Mouse (Mus musculus) adrenal gland, adult 18-20 months (tissue): ENCODE data around the gene Tomm5. TPM values are rescaled to one million over a fixed set of nuclear protein-coding genes. Genes with fewer than 3 reads are reported as not detected.
"Not testable (repeated sequence)": the region's sequence is repeated elsewhere in the genome, so short reads cannot be mapped to it uniquely, and the experiment has no call there.

Experiments used
- DNase-seq, 2 experiments: peaks; one replicate each; pipeline ENCODE4 v3.0.0; 2021 to 2022; ENCODE audit warnings: low spot score in 2 of 2
- long read RNA-seq, 2 experiments: library from polyadenylated mRNA; stranded (forward); transcript quantifications; one replicate each; pipeline ENCODE4 v2.0.0; 2021
- total RNA-seq, 2 experiments: library from RNA; stranded (reverse); gene quantifications; 1 replicate in 1 of 2; 2 replicates in 1 of 2; pipeline ENCODE4 v1.2.3; 2021

Gene Tomm5
- total RNA-seq: 100 to 1,000 TPM in 1 of 2 experiments, 10 to 100 TPM in 1; 86.0 to 103 TPM
- long read RNA-seq, experiment 1, transcript Tomm5-204 (2 exons, 639 nt): major isoform, 21 of 24 reads
- long read RNA-seq, experiment 1, partial matches to known transcripts: 0 of 24 reads
- long read RNA-seq, experiment 1, other reads (novel, unspliced or antisense): 1 of 24 reads
- long read RNA-seq, experiment 2, transcript Tomm5-204 (2 exons, 639 nt): major isoform, 92 of 98 reads
- long read RNA-seq, experiment 2, partial matches to known transcripts: 2 of 98 reads
- long read RNA-seq, experiment 2, other reads (novel, unspliced or antisense): 1 of 98 reads

GRCm38 (mm10) chr4:45107601-45108277 lies at the start of gene Tomm5:
TSS of gene Tomm5 (minus strand) at chr4:45108114.
- DNase-seq: peak; percentile 76 to 78

GRCm38 (mm10) chr4:45156433-45156832 lies 48.5 kb upstream of the Tomm5 start:
- DNase-seq: no peak

DNA sequence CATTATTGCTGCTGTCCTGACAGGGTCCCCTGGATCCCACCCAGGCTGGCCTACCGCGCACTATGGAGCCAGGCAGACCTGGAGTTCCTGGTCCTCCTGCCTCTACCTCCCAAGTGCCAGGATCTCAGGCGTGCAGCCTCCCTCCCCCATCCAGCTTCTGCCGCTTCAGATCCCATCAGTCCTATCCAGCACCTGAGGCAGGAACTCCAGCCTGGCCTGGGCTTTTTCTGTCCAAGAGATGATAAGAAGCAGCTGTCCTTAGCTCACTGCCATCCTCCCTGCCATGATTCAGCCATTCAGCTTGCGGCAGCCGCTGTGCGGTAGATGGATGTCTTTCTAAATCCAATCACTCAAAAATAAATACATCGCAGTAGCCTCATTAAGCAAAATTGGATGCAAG lies 35.1 kb upstream of the Tomm5 start:
- DNase-seq: no peak

DNA sequence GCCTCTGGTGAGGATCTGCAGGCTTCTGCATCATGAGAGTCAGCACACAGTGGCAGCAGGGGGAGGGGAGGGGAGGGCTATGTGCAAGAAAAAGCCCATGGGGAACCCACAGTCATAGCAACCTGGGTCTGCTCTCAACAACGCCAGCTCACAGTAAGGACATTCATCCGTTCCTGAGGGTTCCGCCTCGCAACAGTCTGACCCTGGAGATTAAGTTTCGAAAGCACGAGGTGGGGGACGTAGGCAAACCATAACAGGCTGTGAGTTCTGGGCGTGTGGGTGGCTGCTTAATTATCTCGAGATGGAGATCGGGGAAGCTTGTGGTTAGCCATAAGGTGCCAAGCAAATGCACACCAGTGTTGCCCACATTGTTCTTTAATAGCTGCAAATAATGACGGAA lies 34.5 kb upstream of the Tomm5 start:
- no peak for DNase-seq

- DNase-seq: no peak
Measured at GRCm38 (mm10) chr4:45141835-45142234, 33.9 kb upstream of the Tomm5 start.

- DNase-seq: no peak
Measured at GRCm38 (mm10) chr4:45137636-45138035, 29.7 kb upstream of the Tomm5 start.

DNA sequence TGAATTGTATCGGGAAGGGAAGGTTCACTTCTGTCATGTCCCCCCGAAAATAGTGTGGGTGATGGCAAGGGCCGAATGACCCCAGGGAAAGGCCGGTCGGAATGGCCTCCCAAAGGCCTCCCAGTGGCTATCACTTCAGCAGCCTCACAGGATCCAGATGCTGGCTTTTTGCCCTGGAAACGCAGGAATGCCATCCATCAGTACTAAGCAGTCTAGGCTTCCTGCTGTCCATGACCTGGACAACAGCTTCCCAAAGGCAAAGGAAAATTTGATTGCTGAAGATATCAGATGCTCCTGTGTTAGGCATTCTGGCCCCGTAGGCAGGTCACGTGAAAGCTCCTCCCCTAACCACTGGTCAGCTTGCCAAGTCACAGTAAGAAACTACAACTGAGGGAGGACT lies 26.6 kb upstream of the Tomm5 start:
- DNase-seq: peak in 1 of 2 experiments; percentile 10

DNA sequence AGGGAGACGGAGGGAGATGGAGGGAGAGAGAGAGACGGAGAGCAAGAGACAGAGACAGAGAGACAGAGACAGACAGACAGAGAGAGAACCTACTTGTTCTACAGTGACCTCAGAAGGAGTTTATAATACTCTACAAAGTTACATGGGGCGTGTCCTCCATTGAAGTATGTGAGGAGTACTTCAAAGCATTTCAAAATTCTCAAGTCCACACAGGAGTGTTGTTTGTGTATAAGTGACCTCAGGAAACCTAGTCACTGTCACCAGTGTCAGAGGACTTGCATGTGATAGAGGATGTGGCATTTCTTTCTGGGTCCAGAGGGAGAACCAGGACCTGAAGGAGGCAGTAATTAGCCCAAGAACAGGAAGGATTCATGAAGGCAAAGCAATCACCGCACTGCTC lies 23.1 kb upstream of the Tomm5 start:
- DNase-seq: no peak

DNA sequence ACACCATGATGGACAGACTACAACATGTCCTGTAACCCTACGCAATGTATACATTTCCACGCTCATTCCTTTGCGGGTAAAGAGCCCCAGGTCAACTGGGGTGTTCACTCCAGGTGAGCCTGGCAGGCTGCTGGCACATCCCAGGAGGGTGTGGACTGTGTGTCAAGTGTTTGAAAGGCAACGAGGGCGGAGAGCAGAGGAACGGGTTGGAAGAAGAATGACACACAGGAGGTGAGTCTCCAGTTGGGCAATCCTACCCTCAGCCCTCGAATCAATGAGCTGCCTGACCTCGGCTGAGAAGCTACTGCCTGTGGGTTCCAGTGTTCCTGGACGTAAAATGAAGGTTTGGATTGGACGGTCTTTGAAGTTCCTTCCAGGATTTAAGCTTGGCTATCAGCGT lies 13.4 kb upstream of the Tomm5 start:
- DNase-seq: no peak

- no peak for DNase-seq
Measured at GRCm38 (mm10) chr4:45108456-45109110, 669 bp upstream of the Tomm5 start.

- no peak for DNase-seq
Measured at GRCm38 (mm10) chr4:45107066-45107465, 848 bp downstream of the Tomm5 start.

- no peak for DNase-seq
Measured at GRCm38 (mm10) chr4:45106409-45106808, 1.5 kb downstream of the Tomm5 start.

- peak; percentile 59 to 77 for DNase-seq
Measured at GRCm38 (mm10) chr4:45097198-45097872, 10.6 kb downstream of the Tomm5 start.

DNA sequence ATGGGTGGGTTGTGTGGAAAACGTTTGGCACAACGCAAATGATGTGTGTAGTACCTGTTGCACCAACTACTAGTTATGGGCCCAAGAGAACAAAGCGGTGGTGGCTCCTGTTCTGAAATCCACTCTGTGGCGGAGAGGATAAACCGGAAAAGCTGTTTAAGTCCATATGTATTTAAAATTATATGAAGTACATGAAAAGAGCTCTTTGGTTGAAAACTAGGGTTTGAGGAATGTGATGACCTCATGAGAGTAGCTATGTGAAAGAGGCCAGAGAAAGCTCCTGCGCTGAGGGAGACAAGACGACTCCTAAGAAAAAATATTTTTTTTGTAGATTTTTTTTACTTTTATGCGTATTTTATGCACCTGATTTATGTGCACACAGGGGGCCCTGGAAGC lies 23.0 kb downstream of the Tomm5 start:
- no peak for DNase-seq

- DNase-seq: peak; percentile 92 to 94
Measured at GRCm38 (mm10) chr4:45084021-45084894, 23.7 kb downstream of the Tomm5 start, which contains the start of gene Fbxo10. TSS of gene Fbxo10 (minus strand) at chr4:45084604.

DNA sequence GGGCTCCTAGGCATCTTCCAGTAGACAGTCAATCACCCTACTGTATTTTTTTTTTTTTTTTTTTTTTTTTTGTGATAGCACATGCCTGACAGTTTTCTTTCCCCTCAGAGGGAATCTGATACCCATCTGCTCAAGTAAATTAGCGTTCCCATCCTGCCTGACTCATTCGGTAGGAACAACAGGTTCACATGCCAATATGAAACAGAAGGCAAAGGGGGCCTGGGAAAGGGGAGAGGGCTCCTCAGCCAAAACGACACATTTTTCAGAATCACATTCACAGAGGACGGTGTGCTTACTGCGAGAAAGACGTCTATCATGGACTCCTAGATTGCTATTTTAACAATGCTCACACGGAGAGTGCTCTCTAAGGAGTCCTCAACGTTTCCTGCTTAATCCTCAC lies 24.4 kb downstream of the Tomm5 start:
- DNase-seq: no peak

DNA sequence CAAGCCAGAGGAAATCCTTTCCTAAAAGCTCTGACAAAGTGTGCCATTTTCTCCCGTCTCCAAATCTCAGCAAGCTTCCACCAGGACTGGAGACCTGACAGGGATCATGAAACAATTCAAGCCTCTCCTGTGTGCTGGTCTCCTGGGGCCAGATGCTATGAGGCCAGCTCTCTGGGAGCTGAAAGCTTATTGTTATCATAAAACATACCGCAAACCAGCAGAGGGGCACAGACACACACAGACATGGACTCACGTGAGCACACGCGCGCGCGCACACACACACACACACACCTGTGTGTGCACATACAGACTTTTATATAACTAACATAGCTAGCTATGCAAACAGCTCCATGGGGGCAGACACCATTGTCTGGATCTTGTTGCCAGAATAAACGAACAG lies 25.0 kb downstream of the Tomm5 start:
- no peak for DNase-seq

- DNase-seq: not testable (repeated sequence)
Measured at GRCm38 (mm10) chr4:45081041-45081440, 26.9 kb downstream of the Tomm5 start.

DNA sequence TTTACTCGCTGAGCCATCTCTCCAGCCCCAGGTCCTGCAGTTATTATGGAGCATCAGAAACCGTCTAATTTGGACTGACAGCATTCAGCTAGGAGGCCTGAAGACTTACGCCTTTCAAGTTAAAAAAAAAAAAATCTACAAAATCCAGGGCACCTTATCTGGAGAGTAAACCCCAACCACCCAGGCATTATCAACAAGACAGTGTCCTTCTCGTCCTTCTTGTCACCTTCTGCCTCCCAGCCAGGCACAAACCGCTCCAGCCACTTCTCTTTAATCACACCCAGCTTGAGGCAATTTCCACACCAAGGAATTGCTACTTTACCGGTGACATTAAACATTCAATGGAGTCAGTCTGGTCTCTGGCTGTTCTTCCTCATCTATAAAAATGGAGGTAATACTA lies 34.4 kb downstream of the Tomm5 start:
- DNase-seq: no peak

GRCm38 (mm10) chr4:45072261-45072973 lies 35.5 kb downstream of the Tomm5 start:
- DNase-seq: no peak
